Mouse (Mus musculus): ENCODE measurements around the gene Crip2.

The Crip2 gene

GRCm38 (mm10) chr12:113147481-113147880, 7.4 kb downstream of the Crip2 start:
- DNase-seq (ENCODE audit: low spot score), result no peak

DNA sequence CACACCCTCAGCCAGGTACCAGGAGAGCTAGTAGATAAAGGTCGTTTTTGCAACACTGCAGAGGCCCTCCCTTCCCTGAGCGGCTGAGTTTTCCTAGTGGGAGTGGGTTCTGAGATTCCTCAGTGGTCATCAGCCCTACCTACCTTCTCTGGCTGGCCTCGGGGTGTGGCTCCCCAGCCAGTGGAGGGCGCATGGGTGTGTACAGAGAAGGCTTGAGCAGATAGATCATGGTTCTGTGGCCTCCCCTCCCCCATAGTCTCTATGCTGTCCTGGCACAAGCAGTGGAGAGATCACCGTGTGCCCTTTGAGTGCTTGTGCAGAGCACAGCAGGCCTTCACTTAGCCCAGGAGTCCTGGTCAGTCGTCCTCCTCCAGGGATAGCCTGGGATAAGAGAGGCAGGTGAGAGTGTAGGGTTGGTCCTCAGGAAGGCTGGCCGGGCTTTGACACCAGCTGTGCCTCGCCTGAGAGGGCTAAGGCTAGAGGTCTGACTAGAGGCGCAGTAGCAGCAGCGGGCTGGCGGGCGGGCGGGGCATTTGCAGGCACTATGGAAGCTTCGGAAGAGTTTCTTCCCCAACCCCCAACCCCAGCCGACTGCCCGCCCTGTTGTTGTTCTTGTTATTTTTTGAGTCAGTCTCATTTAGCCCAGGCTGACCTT, 8.5 kb downstream of the Crip2 start:
- DNase-seq (ENCODE audit: low spot score), result no peak

DNA sequence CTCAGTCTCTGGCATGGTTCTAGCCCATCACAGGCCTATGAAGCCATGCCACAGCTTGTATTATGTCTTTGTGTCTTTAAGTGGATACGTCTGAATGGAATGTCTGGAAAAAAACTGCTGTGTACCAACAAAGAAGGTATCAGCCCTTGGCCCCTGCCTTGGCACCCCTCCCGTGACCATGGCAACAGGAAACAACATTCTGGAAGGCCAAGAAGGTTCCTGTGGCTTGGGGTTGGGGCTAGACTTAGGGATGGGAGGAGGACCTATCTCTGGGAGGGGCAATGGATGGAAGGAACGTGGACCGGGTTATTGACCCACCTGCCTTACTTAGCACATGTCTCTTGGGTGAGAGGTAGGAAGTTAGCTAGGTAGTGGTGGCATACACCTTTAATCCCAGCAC, 9.3 kb downstream of the Crip2 start:
- no peak for DNase-seq (ENCODE audit: low spot score)

GRCm38 (mm10) chr12:113149896-113150295, 9.9 kb downstream of the Crip2 start:
- DNase-seq (ENCODE audit: low spot score), result no peak

- no peak for DNase-seq (ENCODE audit: low spot score)
Observed at GRCm38 (mm10) chr12:113150591-113150990, 10.6 kb downstream of the Crip2 start.

GRCm38 (mm10) chr12:113151046-113151445, 11.0 kb downstream of the Crip2 start:
- DNase-seq (ENCODE audit: low spot score), result no peak

DNA sequence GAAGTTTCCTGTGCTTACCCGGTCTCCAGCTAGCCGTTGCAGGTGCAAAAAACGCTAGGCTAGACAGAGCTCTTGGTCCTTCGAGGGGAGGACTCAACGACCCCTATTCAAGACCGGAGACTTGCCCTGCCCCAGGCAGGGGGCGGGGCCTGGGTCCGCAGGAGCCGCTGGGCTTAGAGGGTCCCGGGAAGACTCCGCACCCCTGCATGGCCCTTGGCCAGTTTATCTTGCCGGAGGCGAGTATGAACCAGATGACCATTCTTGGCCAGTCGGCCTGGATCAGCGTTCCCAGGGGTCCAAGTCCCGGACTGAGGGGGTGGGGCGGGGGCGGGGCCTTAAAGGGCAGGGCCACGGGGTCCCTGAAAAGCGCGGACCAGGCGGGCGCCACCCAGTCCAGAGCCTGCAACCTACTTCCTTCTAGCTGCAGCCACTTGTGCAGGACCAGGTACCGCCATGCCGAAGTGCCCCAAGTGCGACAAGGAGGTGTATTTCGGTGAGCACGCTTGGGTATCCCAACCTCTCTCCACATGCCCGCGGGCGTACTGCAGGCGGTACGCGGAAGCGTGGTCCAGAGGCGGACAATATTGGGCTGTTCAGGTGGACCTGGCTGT, 11.7 kb downstream of the Crip2 start:
- no peak for DNase-seq (ENCODE audit: low spot score)

DNA sequence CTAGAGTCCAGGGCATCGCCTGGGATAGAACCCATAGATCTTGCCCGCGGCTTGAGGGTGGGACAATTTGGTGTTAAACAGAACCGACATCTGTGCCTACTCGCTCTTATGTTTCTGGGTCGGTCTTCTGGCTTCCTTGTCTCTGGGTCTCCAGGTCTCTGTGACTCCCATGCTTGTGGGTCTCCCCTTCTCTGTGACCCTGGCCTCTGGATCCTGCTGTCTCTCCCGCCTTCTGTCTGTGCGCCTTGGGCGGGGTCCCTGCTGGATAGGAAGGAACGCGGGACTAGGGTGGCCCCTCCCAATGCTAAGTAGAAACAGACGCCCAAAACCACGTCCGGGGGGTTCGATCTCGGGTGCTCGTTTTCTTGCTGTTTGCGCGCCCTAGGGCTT, 12.2 kb downstream of the Crip2 start:
- DNase-seq (ENCODE audit: low spot score), result no peak

DNA sequence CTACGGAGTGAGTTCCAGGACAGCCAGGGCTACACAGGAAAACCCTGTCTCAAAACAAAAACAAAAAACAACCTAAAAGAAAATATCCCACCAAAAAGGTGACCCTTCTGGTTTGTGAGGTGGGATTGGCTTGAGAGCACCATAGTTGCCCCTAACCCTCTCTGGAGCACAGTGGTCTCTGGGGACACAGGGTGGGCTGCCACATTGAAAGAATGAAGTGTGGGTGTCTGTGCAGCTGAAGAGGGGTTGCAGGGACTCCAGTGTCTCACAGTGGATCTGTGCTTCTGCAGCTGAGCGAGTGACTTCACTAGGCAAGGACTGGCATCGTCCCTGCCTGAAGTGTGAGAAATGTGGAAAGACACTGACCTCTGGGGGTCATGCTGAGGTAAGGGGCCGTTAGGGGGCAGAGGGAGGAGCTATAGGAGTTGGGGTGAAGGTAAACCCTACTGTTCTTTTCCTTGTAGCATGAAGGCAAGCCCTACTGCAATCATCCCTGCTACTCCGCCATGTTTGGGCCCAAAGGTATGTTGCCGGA, 13.0 kb downstream of the Crip2 start:
- no peak for DNase-seq (ENCODE audit: low spot score)

DNA sequence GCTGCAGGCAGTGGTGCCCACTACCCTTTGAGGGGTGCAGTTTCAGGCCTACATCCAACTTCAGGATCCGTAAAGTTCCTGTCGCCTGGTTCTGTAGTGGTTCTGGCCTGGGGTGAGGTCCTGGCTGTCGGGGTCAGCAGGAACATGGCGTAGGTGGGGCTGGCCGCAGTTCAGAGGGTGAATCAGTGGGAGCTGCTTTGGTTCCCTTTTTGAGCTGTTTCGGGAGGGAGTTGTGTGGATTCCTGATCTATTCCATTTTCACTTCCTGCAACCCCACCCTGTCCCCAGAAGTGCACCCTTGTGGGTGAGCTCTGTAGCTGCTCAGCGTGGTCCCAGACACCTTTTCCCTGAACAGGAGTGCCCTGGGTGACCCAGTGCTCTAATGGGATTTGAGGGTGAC, 13.9 kb downstream of the Crip2 start:
- no peak for DNase-seq (ENCODE audit: low spot score)

GRCm38 (mm10) chr12:113154747-113155075, 14.7 kb downstream of the Crip2 start:
- DNase-seq (ENCODE audit: low spot score), result no peak

- DNase-seq (ENCODE audit: low spot score), result no peak
Observed at GRCm38 (mm10) chr12:113155076-113155771, 15.2 kb downstream of the Crip2 start.

DNA sequence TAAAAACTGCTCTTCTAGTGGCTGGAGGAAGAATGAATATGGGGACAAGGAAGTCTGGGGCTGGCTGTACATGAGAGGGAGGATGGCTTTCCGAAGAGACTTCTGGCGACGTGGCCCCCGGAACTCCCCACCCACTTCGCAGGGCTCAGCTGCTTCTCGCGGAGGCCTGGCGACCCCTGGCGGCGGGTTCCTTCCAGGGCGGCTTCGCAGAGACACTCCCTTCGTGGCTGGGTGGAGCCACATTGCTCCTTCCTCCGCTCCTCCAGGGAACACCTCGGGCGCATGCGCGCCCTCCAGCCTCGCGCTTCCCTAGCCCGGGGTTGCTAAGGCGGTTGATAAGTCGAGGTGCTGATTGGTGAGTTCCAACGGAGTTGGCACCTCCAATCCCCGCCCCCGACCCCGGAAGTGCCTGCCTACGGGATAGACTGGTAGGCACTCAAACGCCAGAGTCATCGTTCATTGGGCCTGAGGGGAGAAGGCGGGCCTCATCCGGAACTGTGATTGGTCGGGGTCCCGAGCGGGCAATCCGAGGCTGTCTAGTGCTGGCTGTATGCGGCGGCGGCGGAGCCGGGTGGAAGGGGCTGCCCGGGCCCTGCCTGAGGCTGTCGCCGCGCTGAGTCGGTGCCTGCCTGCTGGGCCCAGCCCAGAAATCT, 16.0 kb downstream of the Crip2 start, which contains the start of gene Tedc1:
TSS of gene Tedc1 (plus strand) at position 535 of the 653 bp plus-strand sequence.
- peak; percentile 98 for DNase-seq (ENCODE audit: low spot score)

GRCm38 (mm10) chr12:113156540-113156929, 16.5 kb downstream of the Crip2 start:
- DNase-seq (ENCODE audit: low spot score), result no peak

DNA sequence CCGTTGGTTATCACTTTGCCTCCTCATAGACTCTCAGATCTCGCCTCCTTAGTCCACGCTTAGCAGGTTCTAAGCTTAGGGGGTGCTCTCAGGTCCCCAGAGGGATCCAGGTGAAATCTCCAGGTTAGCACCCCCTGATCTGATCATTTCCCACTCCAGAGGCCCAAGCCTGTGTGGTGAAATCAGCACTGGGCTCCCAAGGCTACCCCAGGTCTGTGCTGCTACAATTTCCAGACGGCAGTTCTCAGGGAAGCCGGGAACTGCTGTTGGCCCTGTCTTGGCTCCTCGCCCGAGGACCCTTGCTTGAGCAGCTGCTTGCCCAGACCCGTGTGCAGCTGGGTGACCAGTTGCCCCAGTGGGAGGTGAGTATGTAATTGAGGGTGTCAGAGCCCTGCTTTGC, 17.0 kb downstream of the Crip2 start:
- DNase-seq (ENCODE audit: low spot score), result no peak

GRCm38 (mm10) chr12:113157521-113157920, 17.5 kb downstream of the Crip2 start:
- DNase-seq (ENCODE audit: low spot score), result no peak

GRCm38 (mm10) chr12:113157971-113158370, 17.9 kb downstream of the Crip2 start:
- no peak for DNase-seq (ENCODE audit: low spot score)

DNA sequence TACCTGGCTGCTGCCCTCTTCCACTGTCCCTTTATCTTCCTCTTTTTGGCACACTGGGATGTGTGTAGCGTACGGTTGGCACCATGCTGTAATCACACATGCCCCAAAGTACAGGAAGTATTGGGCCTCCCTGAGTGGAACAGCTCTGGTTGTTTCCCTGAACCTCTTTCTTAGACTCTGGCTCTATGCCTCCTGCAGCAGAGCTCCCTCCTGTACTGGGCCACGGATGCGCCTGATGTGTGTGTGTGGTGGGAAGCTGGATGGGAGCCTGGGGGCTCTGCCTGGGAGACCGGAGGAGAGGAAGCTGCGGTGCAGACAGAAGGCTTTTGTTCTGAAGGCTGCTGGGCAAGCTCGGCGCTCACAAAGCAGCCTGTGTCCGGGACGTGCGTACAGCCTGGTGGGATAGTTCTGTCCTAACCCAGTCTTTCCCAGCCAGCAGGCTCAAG, 23.5 kb downstream of the Crip2 start:
- DNase-seq (ENCODE audit: low spot score), result no peak

DNA sequence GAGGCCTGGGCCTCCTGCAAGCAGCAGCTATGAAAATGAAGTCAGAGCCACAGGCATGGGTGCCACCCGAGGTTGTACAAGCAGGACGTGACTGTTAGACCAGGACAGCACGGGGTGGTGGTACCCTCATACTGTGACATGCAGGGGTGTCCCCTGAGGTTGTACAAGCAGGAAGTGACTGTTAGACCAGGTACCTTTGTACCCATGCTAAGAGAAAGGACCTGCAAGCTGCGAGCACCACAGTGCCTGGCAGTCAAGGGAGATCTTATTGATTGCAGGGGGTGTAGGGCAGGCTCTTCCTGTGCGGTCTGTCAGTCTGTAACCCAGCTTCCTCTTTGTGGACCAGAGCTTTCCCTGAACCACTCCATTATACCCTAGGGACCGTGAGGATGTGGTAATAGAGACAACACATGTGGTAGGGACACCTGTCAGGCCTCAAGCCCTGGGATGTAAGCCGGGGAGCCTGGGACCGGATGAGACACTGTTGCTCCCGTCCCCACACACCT, 28.0 kb downstream of the Crip2 start:
- no peak for DNase-seq (ENCODE audit: low spot score)

DNA sequence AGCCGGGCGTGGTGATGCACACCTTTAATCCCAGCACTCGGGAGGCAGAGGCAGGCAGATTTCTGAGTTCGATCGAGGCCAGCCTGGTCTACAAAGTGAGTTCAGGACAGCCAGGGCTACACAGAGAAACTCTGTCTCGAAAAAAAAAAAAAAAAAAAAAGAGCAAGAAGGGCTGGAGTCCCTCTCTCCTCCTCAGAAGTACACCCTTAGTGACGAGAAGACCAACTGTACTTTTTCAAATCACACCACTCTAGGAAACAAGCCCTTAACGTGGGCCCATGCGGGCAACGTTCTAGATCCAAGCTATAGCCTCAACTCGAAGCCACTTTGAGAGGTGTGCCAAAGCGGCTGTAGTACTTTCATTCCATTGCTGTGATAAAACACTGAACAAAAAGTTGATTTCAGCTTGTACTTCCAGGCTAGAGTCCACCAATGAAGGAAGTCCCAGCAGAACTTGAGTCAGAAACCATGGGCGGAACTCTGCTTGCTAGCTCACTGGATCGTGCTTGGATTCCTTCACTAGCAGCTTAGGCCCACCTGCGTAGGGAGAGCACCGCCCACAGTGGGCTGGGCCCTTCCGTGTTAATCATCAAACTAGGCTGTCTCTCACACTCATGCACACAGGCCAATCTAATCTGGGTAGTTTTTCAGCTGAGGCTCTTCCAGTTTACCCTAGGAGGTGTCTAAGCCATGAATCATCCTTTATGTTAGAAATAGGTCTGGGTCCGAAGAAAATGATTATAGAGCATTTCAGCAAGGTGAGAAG, 37.1 kb downstream of the Crip2 start:
- DNase-seq (ENCODE audit: low spot score), result no peak

DNA sequence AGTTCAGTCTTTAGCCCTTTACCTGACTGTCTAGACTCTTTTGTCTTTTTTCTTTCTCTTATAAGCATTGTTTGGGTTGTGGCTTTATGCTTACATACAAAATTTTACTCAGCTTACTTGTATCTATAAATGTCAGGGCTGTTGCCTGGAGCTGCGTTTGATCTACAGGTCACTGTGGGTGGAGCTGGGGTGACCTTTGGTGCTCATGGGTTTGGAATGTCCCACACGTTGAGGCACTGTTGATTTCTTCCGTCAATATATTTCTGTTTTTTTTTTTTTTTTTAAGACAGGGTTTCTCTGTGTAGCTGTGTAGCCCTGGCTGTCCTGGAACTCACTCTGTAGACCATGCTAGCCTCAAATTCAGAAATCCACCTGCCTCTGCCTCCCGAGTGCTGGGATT, 41.0 kb downstream of the Crip2 start:
- DNase-seq (ENCODE audit: low spot score), result no peak

GRCm38 (mm10) chr12:113184945-113185344, 44.9 kb downstream of the Crip2 start:
- no peak for DNase-seq (ENCODE audit: low spot score)
